In genomic region chr16:3743503-3744185, GRCm38 (mm10) we compare ENCODE assay signal across 8 mouse cellular contexts. TPM values are rescaled to one million over a fixed set of nuclear protein-coding genes. Genes with fewer than 3 reads are reported as not detected.
A peak's percentile ranks its signal among the peaks of the same experiment; 100 is the strongest.
DNase-seq lines count a peak whose midpoint lies in the region; ATAC-seq and TF ChIP-seq lines count a peak whose summit lies in the region.

Zfp263 (plus strand) TSS chr16:3744093.

- peaks cover 18 to 22% of the 10 kb centered on the region in 2 experiments for H3K36me3 ChIP-seq in MEL (ENCODE audit: control insufficient read depth in 1 of 2, insufficient read depth in 2 of 2, low read length in 2 of 2)
- H3K36me3 ChIP-seq in forebrain, postnatal 0 days (ENCODE audit: insufficient read depth): peaks cover 16% of the 10 kb centered on the region
- H3K36me3 ChIP-seq in lung, embryonic 15.5 days: peaks cover 27% of the 10 kb centered on the region

- no peak for TF ChIP-seq CTCF in MEL (IDR thresholded peaks at IDR 0.05 in 2 of 3, conservative IDR thresholded peaks at IDR 0.05 in 1 of 3; ENCODE audit: control insufficient read depth in 1 of 3, insufficient read depth in 1 of 3, low read depth in 2 of 3, low read length in 3 of 3, poor library complexity in 1 of 3, severe bottlenecking in 1 of 3)
- TF ChIP-seq CTCF in cerebellum, adult 2 months (IDR thresholded peaks at IDR 0.05; ENCODE audit: borderline replicate concordance, insufficient read depth, low read depth, low read length): no peak
- no peak for TF ChIP-seq CTCF in forebrain, postnatal 0 days (IDR thresholded peaks at IDR 0.05; ENCODE audit: low read depth)

- H3K9ac ChIP-seq in MEL (ENCODE audit: control insufficient read depth, low read depth, low read length, poor library complexity, severe bottlenecking): peak within 1 kb of the TSS; percentile 92
- H3K9ac ChIP-seq in forebrain, postnatal 0 days: peak within 1 kb of the TSS; percentile 83
- H3K9ac ChIP-seq in lung, embryonic 15.5 days: peak within 1 kb of the TSS; percentile 86

- H3K4me3 ChIP-seq in MEL (ENCODE audit: control insufficient read depth in 1 of 2, insufficient read depth in 1 of 2, low read depth in 2 of 2, low read length in 2 of 2): peak within 1 kb of the TSS; percentile 89 to 90
- H3K4me3 ChIP-seq in cerebellum, adult 2 months (replicated peaks; ENCODE audit: insufficient read depth, low read depth, low read length): peak within 1 kb of the TSS; percentile 85
- H3K4me3 ChIP-seq in forebrain, postnatal 0 days (ENCODE audit: low read depth, low read length): peak within 1 kb of the TSS; percentile 70
- H3K4me3 ChIP-seq in lung, embryonic 15.5 days: peak within 1 kb of the TSS; percentile 84

- TF ChIP-seq EP300 in MEL (IDR thresholded peaks at IDR 0.05; ENCODE audit: low read depth in 1 of 2, low read length in 2 of 2): peak in 1 of 2 experiments; percentile 33; a peak in 1 of 4 replicates

- no peak; the same call in 1 of the 2 replicates for TF ChIP-seq RAD21 in MEL (IDR thresholded peaks at IDR 0.05; ENCODE audit: low read depth, low read length)

- peak; percentile 97 for ATAC-seq in forebrain, postnatal 0 days
- peak; percentile 98 for ATAC-seq in lung, embryonic 15.5 days (ENCODE audit: borderline replicate concordance, extremely low read depth, low FRiP score, low TSS enrichment)

- H3K4me1 ChIP-seq in MEL (ENCODE audit: control insufficient read depth in 1 of 2, insufficient read depth in 2 of 2, low read length in 2 of 2): peaks cover 0 to 12% of the 10 kb centered on the region in 2 experiments; a peak in 2 of 4 replicates
- no peaks in the 10 kb centered on the region; the same call in 1 of the 2 replicates for H3K4me1 ChIP-seq in cerebellum, adult 2 months (ENCODE audit: control insufficient read depth, insufficient read depth, low read length)
- peaks cover 7% of the 10 kb centered on the region for H3K4me1 ChIP-seq in forebrain, postnatal 0 days (ENCODE audit: insufficient read depth)
- H3K4me1 ChIP-seq in lung, embryonic 15.5 days: peaks cover 17% of the 10 kb centered on the region

- no peaks in the 10 kb centered on the region for H3K9me3 ChIP-seq in MEL (replicated peaks; ENCODE audit: insufficient read depth, low read length)
- H3K9me3 ChIP-seq in forebrain, postnatal 0 days (ENCODE audit: low read length): peaks cover under 1% of the 10 kb centered on the region; the same call in 1 of the 2 replicates
- H3K9me3 ChIP-seq in lung, embryonic 15.5 days: peaks cover under 1% of the 10 kb centered on the region; the same call in 1 of the 2 replicates

- peak in 1 of 2 experiments; percentile 53; a peak in 2 of 4 replicates for TF ChIP-seq POLR2A in MEL (IDR thresholded peaks at IDR 0.05; ENCODE audit: control insufficient read depth in 1 of 2, insufficient read depth in 1 of 2, low read depth in 1 of 2, low read length in 2 of 2, poor library complexity in 1 of 2)
- TF ChIP-seq POLR2A in cerebellum, adult 2 months (IDR thresholded peaks at IDR 0.05; ENCODE audit: borderline replicate concordance, insufficient read depth, low read length): peak; percentile 85

- peak within 1 kb of the TSS; percentile 89 for H3K27ac ChIP-seq in MEL (ENCODE audit: control insufficient read depth, low read depth, low read length)
- H3K27ac ChIP-seq in cerebellum, adult 2 months (ENCODE audit: insufficient read depth, low read length): peak within 1 kb of the TSS; percentile 69
- peak within 1 kb of the TSS; percentile 91 for H3K27ac ChIP-seq in forebrain, postnatal 0 days (ENCODE audit: low read depth, low read length)
- H3K27ac ChIP-seq in lung, embryonic 15.5 days: peak within 1 kb of the TSS; percentile 93

- DNase-seq in MEL (ENCODE audit: low read depth, low spot score): peak; percentile 99
- DNase-seq in cerebellum, adult 2 months: peak; percentile 93 to 95
- DNase-seq in forebrain, postnatal 0 days: peak; percentile 96
- peak; percentile 91 for DNase-seq in heart, postnatal 4 days
- DNase-seq in layer of hippocampus, adult 8-10 months (ENCODE audit: low spot score in 2 of 2): peak; percentile 93 to 95
- peak; percentile 74 for DNase-seq in ovary, postnatal 10 days (ENCODE audit: low spot score)
- DNase-seq in thymus, postnatal 10 days (ENCODE audit: low spot score in 2 of 2): peak; percentile 87 to 89

- peaks cover 27% of the 10 kb centered on the region for H3K79me2 ChIP-seq in MEL (ENCODE audit: control insufficient read depth, insufficient read depth, low read length, poor library complexity)

- no peaks in the 10 kb centered on the region; a peak in 1 of 4 replicates for H3K27me3 ChIP-seq in MEL (ENCODE audit: control insufficient read depth in 1 of 2, insufficient read depth in 2 of 2, low read length in 2 of 2)
- H3K27me3 ChIP-seq in cerebellum, adult 2 months (ENCODE audit: control insufficient read depth, insufficient read depth, low read length): no peaks in the 10 kb centered on the region
- no peaks in the 10 kb centered on the region for H3K27me3 ChIP-seq in forebrain, postnatal 0 days (ENCODE audit: insufficient read depth, low read length)
- no peaks in the 10 kb centered on the region for H3K27me3 ChIP-seq in lung, embryonic 15.5 days

- H3K4me2 ChIP-seq in forebrain, postnatal 0 days (ENCODE audit: low read depth): peak within 1 kb of the TSS; percentile 92
- H3K4me2 ChIP-seq in lung, embryonic 15.5 days: peak within 1 kb of the TSS; percentile 80

- under 1% methylated on average over 42 of the region's 42 CpGs for WGBS in cerebellum, adult 2 months
- under 1% methylated on average over 42 of the region's 42 CpGs for WGBS in forebrain, postnatal 0 days
- under 1% methylated on average over 42 of the region's 42 CpGs for WGBS in lung, embryonic 15.5 days

TF ChIP-seq in MEL, 35 proteins besides CTCF, POLR2A, EP300 and RAD21 (continues in another document):
- TF ChIP-seq USF2 (IDR thresholded peaks at IDR 0.05; ENCODE audit: borderline replicate concordance in 1 of 2, insufficient read depth in 1 of 2, low read depth in 1 of 2, low read length in 2 of 2) (no peak), E2F4 (IDR thresholded peaks at IDR 0.05; ENCODE audit: borderline replicate concordance, low read depth, low read length) (peak; percentile 45; the same call in 1 of the 2 replicates), NRF1 (IDR thresholded peaks at IDR 0.05; ENCODE audit: insufficient read depth, low read depth, low read length, poor library complexity, severe bottlenecking) (peak; percentile 70), MAZ (IDR thresholded peaks at IDR 0.05; ENCODE audit: low read depth, low read length) (peak; percentile 79; the same call in 1 of the 2 replicates), CHD1 (IDR thresholded peaks at IDR 0.05; ENCODE audit: low read depth, low read length) (no peak), ZNF384 (IDR thresholded peaks at IDR 0.05; ENCODE audit: low read depth, low read length) (no peak), ZC3H11A (IDR thresholded peaks at IDR 0.05; ENCODE audit: low read depth, low read length) (0 out of 2 replicates have a peak, but pooled peaks have one; percentile 13), POLR2AphosphoS5 (IDR thresholded peaks at IDR 0.05; ENCODE audit: borderline replicate concordance, low read depth, low read length) (no peak), UBTF (IDR thresholded peaks at IDR 0.05; ENCODE audit: borderline replicate concordance, insufficient read depth, low read depth, low read length) (no peak), ELF1 (IDR thresholded peaks at IDR 0.05; ENCODE audit: low read depth, low read length) (peak; percentile 83), ZMIZ1 (IDR thresholded peaks at IDR 0.05; ENCODE audit: low read depth, low read length) (peak; percentile 48), TBP (IDR thresholded peaks at IDR 0.05; ENCODE audit: low read depth, low read length) (peak; percentile 67), GATA1 (IDR thresholded peaks at IDR 0.05; ENCODE audit: low read depth, low read length) (no peak), TCF12 (IDR thresholded peaks at IDR 0.05; ENCODE audit: low read depth, low read length) (peak; percentile 53; the same call in 1 of the 2 replicates), MXI1 (IDR thresholded peaks at IDR 0.05; ENCODE audit: low read depth, low read length) (peak; percentile 93), BHLHE40 (IDR thresholded peaks at IDR 0.05; ENCODE audit: borderline replicate concordance, low read depth, low read length) (peak; percentile 94), ETS1 (IDR thresholded peaks at IDR 0.05; ENCODE audit: low read depth, low read length) (peak; percentile 56), TAL1 (IDR thresholded peaks at IDR 0.05; ENCODE audit: low read length) (no peak), ZKSCAN1 (IDR thresholded peaks at IDR 0.05; ENCODE audit: low read depth, low read length) (no peak), POLR2AphosphoS2 (IDR thresholded peaks at IDR 0.05; ENCODE audit: low read length) (peak; percentile 54; the same call in 1 of the 2 replicates), SMC3 (IDR thresholded peaks at IDR 0.05; ENCODE audit: low read depth, low read length) (no peak), SIN3A (IDR thresholded peaks at IDR 0.05; ENCODE audit: low read length) (peak; percentile 82), CHD2 (IDR thresholded peaks at IDR 0.05; ENCODE audit: low read length) (no peak), HCFC1 (IDR thresholded peaks at IDR 0.05; ENCODE audit: low read depth, low read length) (peak; percentile 92), MYC (IDR thresholded peaks at IDR 0.05; ENCODE audit: low read depth, low read length) (peak; percentile 72; the same call in 1 of the 2 replicates), USF1 (IDR thresholded peaks at IDR 0.05; ENCODE audit: low read depth, low read length) (0 out of 2 replicates have a peak, but pooled peaks have one; percentile 43), NELFE (IDR thresholded peaks at IDR 0.05; ENCODE audit: low read depth, low read length) (peak; percentile 87), MAFK (IDR thresholded peaks at IDR 0.05; ENCODE audit: borderline replicate concordance, low read depth, low read length) (no peak), KAT2A (conservative IDR thresholded peaks at IDR 0.05; ENCODE audit: low read depth, low read length) (peak; percentile 88), JUND (IDR thresholded peaks at IDR 0.05; ENCODE audit: low read depth, low read length) (no peak)

RNA-seq across cellular contexts. Expression of gene Zfp263, which starts in this region (rescaled TPM):
- 13.5 and 18.5 TPM in 2 replicates for total RNA-seq in MEL (2012; rRNA removed)
- polyA plus RNA-seq in MEL (2012; ENCODE audit: insufficient read depth in 1 of 2, insufficient read length in 2 of 2, low read depth in 1 of 2, low replicate concordance in 2 of 2, missing spikeins in 1 of 2): 10 to 100 TPM in 1 of 2 experiments, not detected in 1; 17.9 TPM
- 18.5 and 19.6 TPM in 2 replicates for polyA plus RNA-seq in cerebellum, adult 2 months (2012; rRNA removed)
- total RNA-seq in forebrain, postnatal 0 days (2014; rRNA removed): 36.4 and 37.1 TPM in 2 replicates
- 25.1 and 36.4 TPM in 2 replicates for polyA plus RNA-seq in forebrain, postnatal 0 days (2015; fragmentation: Nextera tagmentation; extraction: Ambion mirVana)
- 10 to 100 TPM; 12.1 to 13.6 TPM for total RNA-seq in heart, postnatal 4 days (2021)
- 10 to 100 TPM; 19.0 to 21.0 (median 20.6) TPM for total RNA-seq in layer of hippocampus, adult 8-10 months (2022)
- polyA plus RNA-seq in lung, embryonic 15.5 days (2015; fragmentation: Nextera tagmentation; extraction: Ambion mirVana): 41.6 and 48.8 TPM in 2 replicates

Comparison
In these comparisons a context has a peak if more than half of its experiments do, and no peak if none do; other contexts are left out.
1. Peak in every context shown above with its lines: DNase-seq, ATAC-seq, H3K4me3 ChIP-seq and H3K27ac ChIP-seq.